Mouse (Mus musculus) fibroblast of lung, adult 2 months (primary cell): ENCODE measurements around the gene Resf1.
"Not testable (repeated sequence)": the region's sequence is repeated elsewhere in the genome, so short reads cannot be mapped to it uniquely, and the experiment has no call there.

Experiments used
- DNase-seq: peaks from one replicate; pipeline ENCODE4 v3.0.0-alpha.2; 2011; ENCODE audit warnings: low read depth

The Resf1 gene

DNA sequence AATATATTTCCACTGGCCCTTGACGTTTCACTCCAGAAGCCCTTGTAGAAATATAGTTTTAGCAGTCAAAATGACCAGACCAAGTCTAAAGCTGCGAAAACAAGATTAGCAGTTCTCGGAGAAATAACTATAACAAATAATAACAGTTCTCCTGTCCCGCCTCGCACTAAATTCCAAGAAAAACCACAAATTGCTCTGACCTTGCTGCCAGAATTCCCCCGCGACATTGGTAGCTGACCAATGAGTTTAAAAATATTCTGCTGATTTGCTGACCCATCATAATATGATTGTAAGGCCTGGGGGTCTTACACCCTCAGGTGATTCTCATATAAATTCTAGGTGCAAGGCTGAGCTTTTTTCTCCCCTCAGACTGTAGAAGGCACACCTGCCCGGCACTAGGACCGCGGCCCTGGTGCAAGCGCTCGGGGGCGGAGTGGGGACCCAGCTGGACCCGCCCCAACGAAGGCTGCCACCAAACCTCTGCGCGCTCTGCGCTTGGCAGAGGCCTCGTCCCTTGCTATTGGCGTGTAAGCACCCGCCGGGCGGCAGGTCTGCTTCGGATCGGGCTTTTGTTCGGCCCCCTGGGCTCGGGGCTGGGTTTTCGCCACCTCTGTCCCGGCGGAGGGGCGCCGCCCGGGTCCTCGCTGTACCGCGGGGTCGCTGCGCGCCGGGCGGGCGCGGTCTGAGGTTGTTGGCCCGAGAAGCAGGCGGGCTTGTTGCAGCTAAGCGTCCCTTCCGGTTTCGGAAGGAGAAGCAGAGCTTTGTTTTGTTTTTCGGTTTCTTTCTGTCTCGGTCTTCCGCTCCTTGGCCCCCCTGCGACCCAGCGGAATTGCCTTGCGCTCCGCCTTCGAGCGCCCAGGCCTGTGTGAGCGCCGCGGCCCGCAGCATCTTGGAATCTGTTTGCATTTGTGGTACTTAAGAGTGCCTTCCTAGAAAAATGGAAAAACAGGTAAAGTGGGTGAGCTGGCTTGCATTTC is at the start of gene Resf1:
TSS of gene Resf1 (plus strand) at position 459 of the 977 bp plus-strand sequence.
- DNase-seq = peak; percentile 59

DNA sequence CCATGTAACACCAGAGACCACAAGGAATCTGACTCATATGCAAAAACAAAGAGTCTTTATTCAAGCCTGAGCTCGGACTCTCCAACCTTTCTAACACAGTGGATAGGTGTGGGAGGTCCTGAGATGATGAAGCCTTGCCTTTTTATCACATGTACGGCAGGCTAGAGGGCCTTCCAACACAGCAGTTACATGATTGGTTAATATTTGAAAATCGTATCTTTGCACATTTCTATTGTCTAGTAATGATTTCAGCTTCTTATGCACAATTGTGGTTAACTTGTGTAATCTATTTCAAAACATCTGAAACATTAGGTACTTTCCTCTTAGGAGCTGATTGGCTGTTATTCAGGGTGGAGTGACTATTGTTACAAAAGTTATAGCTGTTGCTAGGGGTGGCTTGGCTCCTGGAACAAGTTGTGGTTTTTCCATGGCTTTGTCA is 48.4 kb upstream of the Resf1 start:
- DNase-seq = peak; percentile 90

DNA sequence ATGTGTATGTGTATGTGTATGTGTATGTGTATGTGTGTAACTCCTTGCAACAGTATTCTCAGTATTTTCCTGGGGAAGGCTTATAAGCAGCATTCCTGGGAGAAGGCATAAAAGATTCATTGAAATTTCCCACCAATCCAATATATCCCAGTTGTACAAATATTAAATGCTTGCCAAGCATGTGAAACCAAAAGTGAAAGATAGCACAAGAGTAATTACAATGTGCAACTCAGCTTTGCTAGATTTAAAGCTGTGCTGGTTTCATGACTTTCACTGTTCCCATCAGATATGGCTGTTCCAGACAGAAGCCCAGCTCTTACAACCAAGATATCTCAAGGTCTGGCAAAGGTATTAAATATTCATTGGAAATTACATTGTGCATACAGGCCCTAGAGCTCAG is 41.3 kb upstream of the Resf1 start:
- DNase-seq = no peak

DNA sequence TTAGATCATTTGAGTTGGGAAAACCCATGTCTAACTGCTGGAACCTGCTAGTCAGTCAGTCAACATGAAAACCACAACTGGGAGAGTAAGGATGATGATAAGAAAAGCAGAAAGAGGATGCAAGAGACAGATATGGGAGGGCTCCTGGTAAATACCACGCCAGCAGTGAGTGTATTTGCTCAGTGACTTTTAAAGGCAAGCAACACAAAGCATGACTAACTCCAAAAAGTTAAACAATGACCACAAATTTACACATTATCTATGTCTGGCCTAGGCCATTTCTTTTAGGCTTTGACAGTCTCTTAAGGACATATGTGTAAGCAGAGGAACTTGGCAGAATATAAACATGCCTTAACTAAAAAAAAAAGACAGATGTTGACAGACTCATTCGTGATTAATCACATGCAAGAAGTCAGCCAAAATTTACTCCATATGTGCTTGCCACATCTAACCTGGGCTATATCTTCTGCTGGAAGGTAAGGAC is 30.9 kb upstream of the Resf1 start:
- no peak for DNase-seq

DNA sequence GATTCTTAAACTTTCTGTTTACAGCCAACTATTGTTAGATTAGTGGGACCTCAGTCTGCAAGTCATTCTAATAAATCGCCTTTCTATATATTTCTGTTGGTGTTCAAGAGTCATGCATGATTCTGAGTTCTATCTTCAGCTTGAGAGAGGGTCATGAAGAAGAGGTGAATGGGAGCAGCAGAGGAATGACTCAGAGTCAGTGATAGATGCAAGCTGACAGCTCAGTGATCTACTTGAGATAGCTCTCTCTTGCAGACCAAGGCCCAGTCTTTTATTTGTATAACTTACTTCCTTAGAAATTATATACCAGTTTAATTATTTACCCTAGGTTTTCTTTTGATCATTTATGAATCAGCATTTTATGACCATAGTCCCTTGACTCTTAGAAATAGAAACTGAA is 30.3 kb upstream of the Resf1 start:
- no peak for DNase-seq

DNA sequence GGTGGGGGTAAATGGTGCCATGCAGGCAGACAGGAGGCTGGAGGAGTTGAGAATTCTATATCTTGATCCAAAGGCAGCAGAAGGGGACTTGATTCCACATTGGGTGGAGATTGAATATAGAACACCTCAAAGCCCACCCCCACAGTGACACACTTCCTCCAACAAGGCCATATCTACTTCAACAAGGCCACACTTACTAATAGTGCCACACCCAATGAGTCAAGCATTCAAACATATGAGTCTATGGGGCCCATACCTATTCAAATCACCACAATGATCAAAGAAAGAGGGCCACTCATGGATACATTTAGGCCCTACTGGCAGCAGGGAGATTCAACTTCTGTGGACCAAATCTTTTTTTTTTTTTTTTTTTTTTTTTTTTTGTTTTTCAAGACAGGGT is 28.7 kb upstream of the Resf1 start:
- DNase-seq = no peak

DNA sequence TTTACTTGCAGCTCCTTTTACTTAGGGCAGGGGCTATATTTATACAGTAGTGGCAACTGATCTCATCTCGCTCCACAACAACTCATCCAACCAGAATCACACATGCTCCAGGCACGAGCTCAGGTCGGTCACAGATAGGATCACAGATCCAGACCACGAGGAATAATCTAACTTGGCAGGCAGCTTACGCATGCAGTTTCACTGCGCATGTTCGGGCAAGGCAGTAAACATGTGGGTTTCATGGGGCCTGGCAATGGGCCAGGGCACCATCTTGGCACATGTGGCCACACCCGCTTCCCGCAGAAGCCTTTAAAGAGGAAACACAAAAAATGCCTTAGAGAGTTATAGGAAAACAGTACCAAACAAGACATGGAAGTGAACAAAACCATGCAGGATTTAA is 21.0 kb upstream of the Resf1 start:
- not testable (repeated sequence) for DNase-seq

DNA sequence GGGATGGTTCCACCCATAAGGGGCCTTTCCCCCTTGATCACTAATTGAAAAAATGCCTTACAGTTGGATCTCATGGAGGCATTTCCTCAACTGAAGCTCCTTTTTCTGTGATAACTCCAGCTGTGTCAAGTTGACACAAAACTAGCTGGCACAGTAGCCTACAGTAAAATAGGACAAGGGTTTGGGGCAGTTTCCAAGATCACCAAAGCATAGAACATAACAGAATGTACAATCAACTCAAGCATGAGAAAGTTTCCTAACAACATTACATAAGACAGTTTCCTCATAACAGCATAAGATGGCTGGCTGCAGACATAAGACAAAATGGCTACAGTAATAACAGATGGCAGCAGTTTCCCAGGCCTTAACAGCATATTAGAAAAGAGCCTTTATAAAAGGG is 6.0 kb upstream of the Resf1 start:
- not testable (repeated sequence) for DNase-seq

DNA sequence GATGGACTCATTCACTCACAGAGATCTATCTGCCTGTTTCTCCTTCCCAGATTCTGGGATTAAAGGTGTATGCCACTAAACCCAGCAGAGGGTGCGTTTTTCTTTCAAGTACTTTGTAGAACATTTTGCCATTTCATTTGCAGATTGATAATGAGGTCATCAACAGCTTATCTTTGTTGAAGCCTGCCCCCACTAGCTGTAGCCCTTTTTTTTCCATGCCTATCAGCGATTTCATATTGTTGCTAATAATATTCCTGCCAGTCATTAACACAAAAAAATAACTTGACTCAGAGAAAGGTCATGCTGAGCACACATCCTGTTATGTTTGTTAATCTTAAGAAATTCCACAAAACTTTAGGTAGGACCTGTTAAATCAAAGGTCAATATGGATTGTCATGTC is 2.1 kb upstream of the Resf1 start:
- DNase-seq = no peak

DNA sequence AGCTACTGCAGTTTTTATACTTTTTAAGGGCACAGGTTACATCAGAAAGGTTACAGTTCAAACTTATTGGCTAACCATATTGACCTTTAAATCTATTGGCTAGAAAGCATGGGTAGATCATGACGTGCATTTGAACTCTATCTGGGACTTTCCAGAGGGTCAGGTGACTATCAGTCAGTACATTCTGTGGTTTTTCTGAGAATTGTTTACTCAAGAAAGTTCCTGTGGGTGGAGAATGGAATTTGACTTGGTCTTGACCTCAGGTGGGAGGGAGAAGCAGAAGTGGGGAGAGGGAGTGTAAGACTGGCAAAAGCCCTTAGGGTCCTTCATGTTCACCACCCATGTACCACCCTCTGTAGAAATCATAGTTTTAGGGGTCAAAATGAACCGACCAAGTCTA is 1.4 kb upstream of the Resf1 start:
- DNase-seq = no peak

DNA sequence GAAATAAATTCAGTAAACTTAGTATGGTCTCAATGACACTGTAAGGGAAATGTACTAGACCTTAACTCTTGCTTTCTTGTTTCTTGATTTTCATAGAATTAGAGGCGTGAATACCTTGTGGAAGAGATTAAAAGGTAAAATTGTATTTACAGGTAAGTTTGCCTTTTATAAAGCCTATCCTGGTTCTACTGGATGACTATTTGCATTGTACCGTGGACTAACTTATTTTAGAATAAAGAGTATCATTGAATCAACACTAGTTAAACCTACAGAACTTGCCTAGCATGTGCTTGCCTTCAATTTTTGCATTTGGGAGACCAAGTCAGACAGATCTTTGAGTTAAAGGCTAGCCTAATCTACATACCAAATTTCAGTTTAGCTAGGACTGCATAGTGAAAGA is 1.0 kb downstream of the Resf1 start:
- DNase-seq = no peak

DNA sequence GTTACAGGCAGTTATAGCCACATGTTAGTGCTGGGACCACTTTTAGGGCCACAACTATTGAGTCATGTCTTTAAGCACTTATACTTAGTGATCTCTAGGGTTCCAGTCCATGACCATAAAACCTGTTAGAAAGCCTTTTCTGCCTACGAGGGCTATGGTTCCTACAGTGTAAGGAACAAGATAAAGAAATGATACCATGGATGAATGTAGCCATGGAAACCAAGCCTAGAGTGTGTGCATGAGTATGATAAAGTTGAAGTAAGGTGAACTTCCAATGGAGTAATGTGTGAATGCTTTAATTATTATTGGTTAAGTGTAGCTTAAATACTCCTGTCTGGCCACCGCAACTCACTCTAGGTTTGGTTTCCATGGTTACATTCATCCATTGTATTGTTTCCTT is 1.8 kb downstream of the Resf1 start:
- DNase-seq = no peak

DNA sequence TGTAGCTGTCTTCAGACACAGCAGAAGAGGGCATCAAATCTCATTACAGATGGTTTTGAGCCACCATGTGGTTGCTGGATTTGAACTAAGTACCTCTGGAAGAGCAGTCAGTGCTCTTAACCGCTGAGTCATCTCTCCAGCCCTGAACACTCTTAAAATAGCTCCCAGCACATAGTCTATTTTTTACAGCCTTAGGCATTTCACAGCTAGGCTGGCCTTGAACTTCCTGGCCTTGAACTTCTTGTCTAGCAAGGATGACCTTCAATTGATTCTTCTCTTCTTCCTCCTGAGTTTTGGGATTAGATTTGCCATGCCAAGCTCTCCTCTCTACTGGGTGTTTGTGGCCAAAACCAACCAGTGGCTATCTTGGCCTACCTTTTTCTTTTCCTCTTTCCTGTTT is 2.6 kb downstream of the Resf1 start:
- no peak for DNase-seq

DNA sequence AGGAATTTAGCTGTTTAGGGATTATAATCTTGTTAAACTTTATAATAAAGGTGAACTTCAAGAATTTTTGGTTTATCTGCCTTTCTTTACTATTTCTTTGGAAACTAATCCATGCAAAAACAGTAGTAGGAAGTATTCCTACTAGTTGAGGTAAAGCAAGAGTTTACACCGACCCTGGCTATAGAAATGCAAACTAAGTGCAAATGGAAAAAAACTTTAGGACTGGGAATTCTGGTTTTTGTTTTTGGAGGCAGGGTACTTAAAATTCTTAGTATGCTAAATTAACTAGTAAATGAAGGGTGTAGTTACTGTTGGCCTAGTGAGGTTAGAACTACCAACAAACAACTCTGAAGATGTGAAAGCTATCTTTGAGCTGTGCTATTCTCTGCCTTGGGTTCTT is 3.0 kb downstream of the Resf1 start:
- no peak for DNase-seq

DNA sequence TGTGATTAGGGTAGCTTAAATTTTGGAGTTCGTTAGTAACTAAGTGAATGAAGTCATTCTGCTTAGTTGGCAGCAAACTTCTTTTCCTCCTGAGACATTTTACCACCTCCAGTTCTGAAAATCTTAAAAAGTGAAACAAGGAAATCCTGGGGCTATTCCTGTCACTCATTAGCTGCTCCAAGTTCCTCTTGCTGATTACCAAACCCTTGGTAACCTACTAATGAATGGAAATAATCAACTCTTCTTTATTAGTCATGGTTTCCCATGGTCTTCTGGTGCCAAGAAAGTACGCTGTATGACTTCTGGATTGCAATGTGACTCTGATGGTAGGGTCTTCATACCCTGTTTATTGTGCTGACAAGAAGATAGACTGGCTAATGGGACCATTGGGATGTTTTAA is 5.7 kb downstream of the Resf1 start:
- DNase-seq = no peak

DNA sequence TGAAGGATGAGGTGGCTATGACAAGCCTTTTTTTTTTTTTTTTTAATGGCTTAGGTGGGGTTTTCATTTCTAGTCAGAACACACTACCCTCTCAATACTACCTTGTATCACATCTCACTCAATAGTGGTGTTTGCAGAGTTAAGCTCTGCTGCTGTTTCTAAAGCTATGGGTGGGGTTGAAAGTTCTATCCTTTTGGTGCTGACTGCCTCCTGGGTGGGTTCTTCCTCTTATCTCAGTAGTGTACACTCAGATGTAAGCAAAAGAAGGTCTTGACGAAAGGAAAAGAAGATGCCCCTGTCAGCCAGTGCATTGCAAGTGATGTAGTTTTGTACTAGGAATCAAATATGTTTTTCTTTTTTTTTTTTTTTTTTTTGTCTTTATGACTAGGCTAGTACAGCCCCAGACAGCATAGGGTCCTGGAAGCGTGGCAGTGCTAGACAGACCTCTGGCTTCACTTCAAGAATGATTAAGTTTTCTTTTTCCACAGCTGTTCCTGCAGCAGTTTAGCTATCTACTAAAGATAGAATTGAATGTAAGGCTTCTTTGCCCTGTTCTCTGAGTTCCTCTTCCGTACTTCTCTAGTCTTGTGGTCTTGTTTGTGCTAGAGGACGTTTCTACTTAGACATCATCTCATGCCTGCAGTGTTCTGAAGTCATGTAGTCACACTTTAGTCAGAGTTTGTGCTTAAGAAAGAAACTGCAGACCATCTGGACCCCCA is 14.5 kb downstream of the Resf1 start:
- DNase-seq = no peak

DNA sequence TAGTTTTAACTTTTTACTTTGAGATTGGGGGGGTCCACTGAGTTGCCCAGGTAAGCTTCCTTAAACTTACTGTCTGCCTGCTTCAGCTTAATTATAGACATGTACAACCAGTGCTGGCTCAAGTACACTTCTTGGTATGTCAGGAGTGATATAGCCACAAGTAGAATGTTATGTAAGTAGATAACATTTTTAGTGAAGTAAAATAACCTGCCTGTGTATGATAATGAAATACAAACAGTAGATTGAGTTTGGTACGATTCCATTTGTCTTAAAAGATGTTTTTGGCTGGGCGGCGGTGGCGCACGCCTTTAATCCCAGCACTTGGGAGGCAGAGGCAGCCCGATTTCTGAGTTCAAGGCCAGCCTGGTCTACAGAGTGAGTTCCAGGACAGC is 15.0 kb downstream of the Resf1 start:
- no peak for DNase-seq

DNA sequence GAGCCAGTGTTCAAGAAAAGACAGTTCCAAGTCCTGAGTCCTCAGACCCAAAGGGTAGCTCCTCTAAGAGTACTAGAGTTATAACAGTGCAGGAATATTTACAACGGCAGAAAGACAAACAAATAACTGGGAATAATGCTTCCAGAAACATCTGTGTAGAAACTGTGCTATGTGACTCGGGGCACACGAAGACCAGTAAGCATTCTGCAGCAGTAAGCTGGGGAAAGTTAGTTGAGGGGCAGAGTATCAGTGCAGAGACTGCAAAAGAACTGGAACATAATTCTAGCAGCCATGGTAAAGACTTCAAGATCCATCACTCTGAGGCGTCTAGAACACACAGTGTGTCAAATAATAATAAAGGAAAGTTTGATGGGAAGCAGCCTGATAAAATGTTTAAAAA is 19.9 kb downstream of the Resf1 start:
- DNase-seq = no peak

DNA sequence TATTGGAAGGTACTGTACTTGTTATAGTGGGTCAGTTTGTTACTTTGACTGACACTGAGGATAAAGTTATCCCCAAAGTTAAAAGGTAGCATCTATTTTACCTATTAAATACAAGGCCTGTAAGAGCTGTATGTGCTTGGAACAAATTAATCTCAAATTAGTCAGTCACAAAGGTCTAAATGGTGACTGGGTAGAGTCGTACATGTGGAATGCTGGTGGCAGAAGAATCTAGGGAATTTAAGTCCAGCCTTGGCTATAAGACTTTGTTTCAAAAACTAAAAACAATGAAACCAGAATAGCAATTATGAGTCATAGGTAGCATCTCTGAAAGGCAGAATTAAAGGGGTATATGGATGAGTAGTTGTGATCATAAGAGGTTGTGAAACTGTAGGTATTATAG is 21.1 kb downstream of the Resf1 start:
- DNase-seq = no peak

DNA sequence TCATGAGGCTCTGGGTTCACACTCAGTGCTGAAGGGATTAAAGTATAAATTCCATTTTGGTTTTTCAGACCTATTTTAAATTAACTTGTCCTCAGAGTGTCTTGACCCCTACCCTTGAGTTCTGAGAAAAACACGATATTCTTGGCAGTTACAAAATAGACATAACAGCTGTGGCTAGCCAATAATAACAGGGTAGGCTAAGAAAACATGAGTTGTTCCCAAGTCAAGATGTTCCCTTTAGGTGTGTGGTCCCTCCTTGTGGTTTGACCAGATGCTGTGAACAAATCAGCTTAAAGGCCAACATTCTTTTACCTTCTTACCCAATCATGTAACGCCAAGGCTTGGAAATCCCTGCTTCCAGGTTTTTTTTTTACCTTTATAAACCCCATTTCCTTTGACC is 23.8 kb downstream of the Resf1 start:
- peak; percentile 62 for DNase-seq

DNA sequence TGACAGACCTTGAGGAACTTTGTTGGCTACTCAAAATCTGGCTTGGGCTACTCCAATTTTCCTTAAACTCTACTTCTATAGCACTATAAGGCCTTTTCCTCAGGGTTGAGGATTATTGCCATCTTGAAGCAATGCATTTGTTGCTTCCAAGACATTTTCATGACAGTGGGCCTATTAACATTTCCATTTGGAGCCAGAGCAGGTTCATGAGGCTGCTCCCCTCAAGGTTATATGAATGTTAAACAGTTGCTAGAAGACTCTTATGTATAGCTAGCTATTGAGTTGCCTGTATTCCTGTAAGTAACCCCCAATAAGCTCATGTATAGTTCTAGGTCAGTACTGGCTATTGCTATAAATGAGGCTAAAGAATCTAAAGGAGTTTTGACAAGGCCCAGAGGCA is 28.8 kb downstream of the Resf1 start:
- no peak for DNase-seq

DNA sequence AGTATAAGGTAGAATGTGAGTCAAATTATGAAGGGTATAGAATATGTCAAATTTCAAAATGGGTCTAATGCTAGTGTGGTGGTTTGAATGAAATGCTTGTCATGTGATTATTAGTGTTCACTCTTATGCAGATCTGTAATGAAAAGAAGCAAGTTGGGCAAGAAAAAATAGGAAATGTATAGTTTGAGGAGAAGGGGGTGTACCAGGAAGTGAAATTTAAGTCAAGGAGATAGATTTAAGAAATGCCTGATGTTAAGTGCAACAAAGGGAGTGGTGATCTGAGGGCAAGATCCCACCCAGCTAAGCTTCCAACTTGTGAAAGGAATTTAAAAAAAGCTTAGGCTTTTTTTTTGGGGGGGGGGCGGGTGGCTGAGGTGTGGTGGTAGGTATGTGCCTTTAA is 29.4 kb downstream of the Resf1 start:
- DNase-seq = no peak

DNA sequence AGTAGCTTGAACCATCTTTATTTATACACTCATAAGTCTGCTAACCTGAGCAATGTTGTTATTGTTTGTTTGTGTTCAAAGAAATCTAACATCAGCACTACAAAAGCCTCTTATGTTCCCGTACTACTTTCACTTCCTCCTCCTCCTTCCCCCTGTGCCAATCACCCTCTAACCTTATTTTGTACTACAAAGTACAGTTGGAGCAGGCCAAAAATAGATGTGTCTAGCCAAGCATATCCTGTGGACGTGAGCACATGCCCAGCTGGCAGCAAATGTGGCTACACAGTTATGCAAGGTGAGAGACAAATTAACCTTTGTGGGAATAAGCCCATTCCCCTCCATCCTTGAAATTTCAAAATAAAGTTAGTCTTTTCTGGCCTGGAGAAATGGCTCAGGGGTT is 34.6 kb downstream of the Resf1 start:
- DNase-seq = no peak
